Mouse (Mus musculus) gastrocnemius, postnatal 14 days (tissue): Measurements from ENCODE around the gene Spdya. TPM values are rescaled to one million over a fixed set of nuclear protein-coding genes. Genes with fewer than 3 reads are reported as not detected.
A peak's percentile ranks its signal among the peaks of the same experiment; 100 is the strongest.
"Not testable (repeated sequence)": the region's sequence is repeated elsewhere in the genome, so short reads cannot be mapped to it uniquely, and the experiment has no call there.

Experiments
- DNase-seq: peaks from one replicate; pipeline ENCODE4 v3.0.0; 2021; ENCODE audit warnings: mixed read lengths
- intact Hi-C: fragments of 180-260 bp; cut with DNase I; formaldehyde crosslinking; loops from one replicate; pipeline ENCODE4 v1.15.1; 2025; ENCODE audit warnings: low total_unique reads
- long read RNA-seq, 2 experiments: library from polyadenylated mRNA; stranded (forward); transcript quantifications; one replicate each; pipeline ENCODE4 v2.0.0; 2021
- total RNA-seq, 2 experiments: library from RNA; stranded (reverse); gene quantifications; 2 replicates each; pipeline ENCODE4 v1.2.3; 2021

Spdya gene
- under 1 TPM; 0.22 to 0.25 TPM for total RNA-seq
- long read RNA-seq, experiment 1, partial matches to known transcripts: 0 of 2 reads
- long read RNA-seq, experiment 1, other reads (novel, unspliced or antisense): 2 of 2 reads
- long read RNA-seq, experiment 2: 0 reads

GRCm38 (mm10) chr17:71551757-71552451 lies at the start of gene Spdya:
Spdya (plus strand) TSS chr17:71552061.
- DNase-seq: peak; percentile 80
- intact Hi-C loops: no loop called here

GRCm38 (mm10) chr17:71506832-71507231 lies 45.0 kb upstream of the Spdya start:
- DNase-seq: no peak
- intact Hi-C loops: no loop called here

GRCm38 (mm10) chr17:71510297-71510696 lies 41.6 kb upstream of the Spdya start:
- no peak for DNase-seq
- intact Hi-C loops: no loop called here

- no peak for DNase-seq
- intact Hi-C loops: no loop called here
Observed at GRCm38 (mm10) chr17:71526302-71526708, 25.6 kb upstream of the Spdya start.

- DNase-seq: peak; percentile 94
- intact Hi-C loops: no loop called here
Observed at GRCm38 (mm10) chr17:71526711-71527564, 24.9 kb upstream of the Spdya start, which contains the start of gene Ndc80. Ndc80 (minus strand) TSS chr17:71526857.

GRCm38 (mm10) chr17:71528042-71528441 lies 23.8 kb upstream of the Spdya start:
- no peak for DNase-seq
- intact Hi-C loops: no loop called here

GRCm38 (mm10) chr17:71535595-71535994 lies 16.3 kb upstream of the Spdya start:
- intact Hi-C loops, DNase-seq: not testable (repeated sequence)

GRCm38 (mm10) chr17:71537164-71537563 lies 14.7 kb upstream of the Spdya start:
- no peak for DNase-seq
- intact Hi-C loops: no loop called here

- no peak for DNase-seq
- intact Hi-C loops: no loop called here
Observed at GRCm38 (mm10) chr17:71548586-71548985, 3.3 kb upstream of the Spdya start.

- no peak for DNase-seq
- intact Hi-C loops: no loop called here
Observed at GRCm38 (mm10) chr17:71551350-71551749, 511 bp upstream of the Spdya start.

GRCm38 (mm10) chr17:71552901-71553300 lies 1.0 kb downstream of the Spdya start:
- DNase-seq: no peak
- intact Hi-C loops: no loop called here

- intact Hi-C loops: no loop called here
Observed at GRCm38 (mm10) chr17:71561631-71562030, 9.8 kb downstream of the Spdya start.

GRCm38 (mm10) chr17:71579176-71579705 lies 27.4 kb downstream of the Spdya start:
- intact Hi-C loops: no loop called here
- no peak for DNase-seq

More at GRCm38 (mm10) chr17:71561631-71562030, 9.8 kb downstream of the Spdya start:
- DNase-seq: no peak

GRCm38 (mm10) chr17:71597881-71598658 lies 46.2 kb downstream of the Spdya start:
- peak; percentile 27 for DNase-seq
- intact Hi-C loops: no loop called here

- intact Hi-C loops: no loop called here
- peak; percentile 76 for DNase-seq
Observed at GRCm38 (mm10) chr17:71598659-71599554, 47.0 kb downstream of the Spdya start.

- intact Hi-C loops: no loop called here
- DNase-seq: peak; percentile 97
Observed at GRCm38 (mm10) chr17:71615638-71616318, 63.9 kb downstream of the Spdya start, which contains the start of gene Wdr43. Wdr43 (plus strand) TSS chr17:71615895.

GRCm38 (mm10) chr17:71616319-71617032 lies 64.6 kb downstream of the Spdya start:
- intact Hi-C loops: no loop called here
- peak; percentile 15 for DNase-seq
